Mouse (Mus musculus): ENCODE results near the gene Ecpas.

The Ecpas gene

DNA sequence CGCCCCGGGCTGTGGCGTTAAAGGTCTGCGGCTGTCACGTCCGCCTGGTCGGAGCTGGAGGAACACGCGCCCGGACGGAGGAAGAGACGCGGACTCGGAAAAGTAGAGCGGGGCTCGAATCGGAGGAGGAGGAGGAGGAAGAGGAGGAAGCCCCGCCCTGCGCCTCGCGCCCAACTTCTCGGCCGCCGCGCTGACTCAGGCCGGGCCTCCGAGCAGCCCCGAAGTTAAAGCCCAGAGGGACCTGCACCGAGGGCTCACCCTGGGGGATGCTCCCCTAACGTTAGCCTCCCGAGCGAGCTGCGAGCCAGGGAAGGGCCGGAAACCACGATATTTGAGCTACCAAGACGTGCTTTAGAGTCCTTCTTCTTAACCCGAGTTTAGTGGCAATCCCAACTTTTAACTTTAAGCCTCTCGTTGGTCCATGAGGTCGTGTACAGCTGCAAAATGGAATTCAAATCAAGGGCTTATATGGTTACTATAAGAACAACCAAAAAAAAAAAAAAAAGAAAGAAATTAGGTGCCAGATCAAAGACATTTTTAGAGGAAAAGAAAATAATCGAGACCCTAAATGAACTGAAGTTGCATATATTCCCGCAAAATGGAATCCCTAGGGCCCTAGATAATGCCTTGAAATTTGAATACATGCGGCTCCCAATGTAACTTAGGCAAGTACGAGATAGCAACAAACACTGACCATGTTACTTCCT, at the start of gene Ecpas:
Ecpas (minus strand) TSS at position 121 of the 707 bp plus-strand sequence.
- DNase-seq (ENCODE audit: low read depth, low spot score), result peak; percentile 92

DNA sequence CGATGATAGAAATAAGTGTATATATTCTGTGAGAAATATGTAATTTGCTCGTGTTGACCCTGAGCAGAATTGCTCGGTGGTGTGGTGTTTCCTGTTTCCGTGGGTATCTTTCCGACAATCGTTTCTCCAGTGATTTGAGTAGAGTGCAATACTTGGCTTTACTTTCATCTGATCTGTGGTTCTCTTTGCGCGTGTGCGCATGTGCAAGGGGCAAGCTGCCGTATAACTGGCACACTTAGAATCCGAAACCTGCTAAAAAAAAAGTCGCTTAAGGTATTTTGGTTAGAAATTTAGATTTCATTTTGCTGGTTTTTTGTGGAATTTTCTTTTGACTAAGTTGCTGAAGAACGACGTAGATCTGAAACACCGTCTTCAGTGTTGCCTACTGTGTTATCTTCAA, 49.2 kb upstream of the Ecpas start:
- DNase-seq (ENCODE audit: low read depth, low spot score), result no peak

DNA sequence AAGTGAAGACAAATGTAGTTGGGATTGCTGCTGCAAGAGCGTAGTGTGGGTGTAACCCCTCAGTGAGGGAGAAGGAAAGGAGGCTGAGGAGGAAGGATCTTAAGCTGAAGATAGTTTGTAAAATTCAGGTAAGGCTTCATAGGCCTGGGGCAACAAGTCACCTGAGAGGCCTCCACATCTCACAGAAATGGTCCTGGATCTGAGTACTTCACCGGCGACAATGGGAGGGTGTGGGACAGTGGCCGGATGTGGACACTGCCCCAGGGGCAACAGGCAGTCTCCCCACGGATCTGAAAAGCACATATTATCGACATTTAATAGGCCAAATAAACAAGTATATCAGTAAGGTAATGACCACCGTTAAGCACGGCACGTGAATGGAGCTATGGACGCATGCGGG, 40.1 kb upstream of the Ecpas start:
- no peak for DNase-seq (ENCODE audit: low read depth, low spot score)

DNA sequence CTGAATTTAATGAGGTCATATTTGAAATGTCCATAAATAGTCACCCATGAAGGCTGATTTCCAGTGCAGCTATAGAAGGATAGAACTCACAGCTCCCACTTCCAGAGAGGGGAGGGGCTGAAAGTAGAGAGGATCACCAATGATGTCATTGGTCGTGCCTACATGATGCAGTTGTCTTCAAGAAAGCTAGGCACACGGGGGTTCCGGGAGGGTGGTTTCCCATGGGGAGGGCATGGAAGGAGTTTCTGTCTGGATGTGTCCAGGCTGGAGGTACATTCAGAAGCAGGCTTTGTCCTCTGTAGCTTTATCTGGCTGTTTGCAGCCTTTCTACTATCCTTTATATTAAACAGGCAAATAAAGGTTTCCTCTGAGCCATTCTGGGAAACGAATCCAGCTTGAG, 35.8 kb upstream of the Ecpas start:
- DNase-seq (ENCODE audit: low read depth, low spot score), result no peak

DNA sequence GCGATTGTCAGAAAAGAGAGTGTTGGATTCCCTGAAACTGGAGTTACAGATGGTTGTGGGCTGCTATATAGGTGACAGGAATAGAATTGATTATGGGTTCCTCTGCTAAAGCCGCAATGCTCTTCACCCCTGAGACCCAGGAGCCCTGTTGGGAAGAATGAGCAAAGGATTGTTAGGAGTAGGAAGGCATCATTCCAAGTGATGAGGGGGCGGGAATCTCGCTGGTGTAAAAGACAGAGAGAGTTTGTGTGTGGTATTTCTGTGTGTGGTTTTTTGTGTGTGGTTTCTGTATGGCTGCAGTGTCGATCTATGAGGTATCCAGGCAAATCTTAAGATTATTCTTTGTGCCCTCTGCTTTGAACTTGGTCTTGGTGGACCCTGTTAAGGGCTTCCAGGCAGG, 32.1 kb upstream of the Ecpas start:
- no peak for DNase-seq (ENCODE audit: low read depth, low spot score)

DNA sequence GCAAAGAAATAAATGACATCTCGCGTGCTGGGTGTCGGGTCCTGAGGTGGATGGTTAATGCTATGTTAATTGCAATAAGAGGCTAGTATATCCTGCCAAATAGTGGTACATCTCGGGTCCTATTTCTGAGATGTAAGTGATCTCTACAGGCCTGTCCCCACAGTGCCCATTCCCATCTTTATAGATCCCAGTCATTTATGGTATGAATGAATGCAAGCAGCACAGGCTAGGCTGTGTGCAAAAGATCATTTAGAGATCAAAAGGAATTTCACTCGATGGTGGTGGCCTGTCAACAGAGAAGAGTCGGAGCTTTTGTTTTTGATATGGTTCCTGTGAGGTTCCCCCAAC, 31.6 kb upstream of the Ecpas start:
- no peak for DNase-seq (ENCODE audit: low read depth, low spot score)

DNA sequence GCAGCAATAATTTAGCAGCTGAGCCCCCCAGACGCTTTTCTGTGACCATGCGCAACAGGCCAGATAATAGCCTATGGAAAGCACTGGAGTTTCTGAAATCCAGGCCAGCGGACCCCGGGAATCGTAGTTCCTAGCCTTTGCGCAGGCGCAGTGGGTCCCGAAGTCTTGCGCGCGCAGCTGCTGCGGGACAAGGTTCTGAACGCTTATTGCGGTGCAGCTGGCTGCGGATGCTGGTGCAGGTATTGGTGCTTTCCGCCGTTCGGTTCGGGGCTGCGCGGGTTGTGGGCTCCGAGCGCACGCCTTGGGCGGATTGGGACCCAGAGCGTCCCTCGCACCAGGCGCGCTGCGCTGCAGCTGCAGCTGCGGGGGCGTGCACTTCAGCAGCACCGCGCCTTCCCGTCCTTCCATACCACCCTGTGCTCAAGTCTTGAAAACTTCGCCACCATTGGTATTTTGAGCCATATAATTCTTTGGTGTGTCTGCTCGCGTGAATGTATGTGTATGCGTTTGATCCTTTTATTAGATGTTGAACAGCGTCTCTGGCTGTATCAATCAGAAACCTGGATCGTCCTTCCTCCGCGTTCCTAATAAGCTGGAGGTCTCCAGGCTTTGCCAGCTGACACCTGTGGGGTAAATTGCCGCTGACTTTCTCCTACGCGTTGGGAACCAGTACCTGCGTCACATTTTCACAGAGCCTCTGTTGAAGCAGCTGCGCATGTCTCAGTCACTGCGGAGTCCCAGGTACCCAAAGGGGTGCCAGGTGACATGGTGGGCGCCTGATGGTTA, 31.1 kb upstream of the Ecpas start, which contains the start of gene Zkscan16:
Zkscan16 (plus strand) TSS at position 209 of the 786 bp plus-strand sequence.
- no peak for DNase-seq (ENCODE audit: low read depth, low spot score)

DNA sequence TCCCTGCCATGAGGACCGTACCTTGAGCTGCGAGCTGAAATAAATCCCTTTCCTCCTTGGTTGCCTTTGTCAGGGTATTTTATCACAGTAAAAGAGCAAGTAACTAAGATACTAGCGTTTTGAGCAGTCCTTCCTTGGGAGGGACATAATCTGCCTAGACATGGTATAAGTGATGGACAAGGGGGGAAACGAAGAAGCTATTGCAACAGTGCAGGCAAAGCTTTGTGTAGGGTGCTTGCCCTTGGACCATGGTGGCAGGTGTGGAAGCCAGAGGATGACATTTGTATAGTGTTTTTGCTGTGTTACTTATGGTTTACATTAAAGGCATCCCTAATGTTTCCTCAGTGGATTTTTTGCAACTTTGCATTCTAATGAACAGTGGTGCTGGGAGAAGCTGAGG, 30.4 kb upstream of the Ecpas start:
- no peak for DNase-seq (ENCODE audit: low read depth, low spot score)

DNA sequence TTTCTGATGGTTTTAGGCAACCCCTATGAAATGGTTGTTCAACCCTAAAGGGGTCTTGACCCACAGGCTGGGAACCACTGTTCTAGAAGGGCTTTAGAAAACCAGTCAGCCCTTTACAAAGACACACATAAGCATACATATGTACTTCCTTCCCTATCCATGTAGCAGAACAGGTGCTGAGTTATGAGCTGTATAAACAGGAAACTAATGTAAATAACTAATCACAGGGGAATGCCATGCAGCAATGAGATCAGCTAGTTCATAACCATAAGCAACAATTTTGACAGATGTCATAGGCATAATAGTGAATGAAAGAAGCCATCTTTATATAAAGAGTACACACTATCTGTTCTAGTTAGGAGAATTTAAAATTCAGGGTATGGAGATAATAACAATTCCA, 29.1 kb upstream of the Ecpas start:
- peak; percentile 36 for DNase-seq (ENCODE audit: low read depth, low spot score)

DNA sequence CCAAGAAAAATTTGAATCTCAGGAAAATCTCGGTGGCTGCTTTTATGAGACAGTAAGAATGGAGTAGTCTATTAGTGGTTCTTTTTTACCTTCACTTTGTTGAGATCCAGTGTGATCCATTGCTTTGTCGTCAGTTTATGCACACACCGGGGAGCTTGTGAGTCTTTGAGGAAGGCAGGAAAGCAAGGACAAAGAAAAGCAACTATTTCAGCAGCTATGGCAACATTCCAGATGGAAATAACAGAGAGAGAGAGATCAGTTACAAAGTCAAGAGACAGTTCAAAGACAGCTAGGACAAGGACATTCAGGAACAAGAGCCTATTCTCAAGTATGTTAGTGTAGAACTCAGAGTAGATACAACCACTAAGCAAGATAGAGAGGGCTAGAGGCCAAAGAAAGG, 23.3 kb upstream of the Ecpas start:
- DNase-seq (ENCODE audit: low read depth, low spot score), result no peak

DNA sequence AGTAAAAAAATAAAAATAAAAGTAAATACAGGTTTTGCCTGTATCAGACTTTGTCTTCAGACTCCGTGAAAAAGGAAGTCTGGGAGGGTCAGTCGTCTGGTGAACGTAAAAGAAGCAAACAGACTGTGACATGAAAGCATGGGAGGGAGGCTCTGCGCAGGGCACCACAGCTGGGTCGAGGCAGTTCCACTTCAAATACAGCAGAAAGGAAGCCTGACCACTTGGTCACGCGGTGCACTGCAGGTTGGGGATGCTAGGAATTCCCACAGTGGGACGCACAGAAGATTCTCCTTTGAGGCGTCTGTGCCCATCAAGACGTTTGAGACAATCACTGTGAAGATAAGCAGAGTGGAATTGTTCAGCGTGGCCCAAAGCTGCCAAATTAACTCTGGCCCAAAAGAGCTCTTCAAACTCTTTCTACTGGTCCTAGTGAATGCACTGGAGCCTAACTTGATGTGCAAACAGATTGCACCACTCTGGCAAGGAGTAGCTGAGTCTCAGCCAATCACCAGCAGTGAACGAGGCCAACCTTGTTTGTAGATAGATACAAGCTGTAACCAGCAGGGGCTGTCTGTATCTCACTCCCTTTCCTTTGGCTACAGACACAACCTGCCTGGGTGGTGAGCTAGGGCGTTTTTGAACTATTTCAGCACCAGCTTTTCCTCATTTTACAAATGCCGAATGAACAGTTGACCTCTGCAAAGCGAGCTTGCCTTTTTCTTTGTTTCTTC, 22.4 kb upstream of the Ecpas start:
- DNase-seq (ENCODE audit: low read depth, low spot score), result peak; percentile 30

DNA sequence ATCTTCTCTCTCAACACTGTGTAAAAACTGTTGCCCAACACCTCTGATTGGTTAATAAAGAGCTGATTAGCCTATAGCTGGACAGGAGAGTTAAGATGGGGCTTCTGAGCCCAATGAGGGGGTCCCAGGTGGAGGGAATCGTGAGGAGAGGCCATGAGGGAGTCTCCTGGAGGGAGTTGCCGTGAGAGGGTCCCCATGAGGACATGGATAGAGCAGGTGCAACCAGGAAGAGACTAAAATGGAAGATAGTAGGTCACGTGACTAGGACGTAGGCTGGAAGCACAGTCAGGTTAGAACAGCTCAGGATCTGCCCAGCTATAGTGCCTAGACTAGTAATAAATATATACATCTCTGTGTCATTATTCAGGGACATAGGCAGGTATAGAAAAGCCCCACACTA, 21.8 kb upstream of the Ecpas start:
- DNase-seq (ENCODE audit: low read depth, low spot score), result no peak

DNA sequence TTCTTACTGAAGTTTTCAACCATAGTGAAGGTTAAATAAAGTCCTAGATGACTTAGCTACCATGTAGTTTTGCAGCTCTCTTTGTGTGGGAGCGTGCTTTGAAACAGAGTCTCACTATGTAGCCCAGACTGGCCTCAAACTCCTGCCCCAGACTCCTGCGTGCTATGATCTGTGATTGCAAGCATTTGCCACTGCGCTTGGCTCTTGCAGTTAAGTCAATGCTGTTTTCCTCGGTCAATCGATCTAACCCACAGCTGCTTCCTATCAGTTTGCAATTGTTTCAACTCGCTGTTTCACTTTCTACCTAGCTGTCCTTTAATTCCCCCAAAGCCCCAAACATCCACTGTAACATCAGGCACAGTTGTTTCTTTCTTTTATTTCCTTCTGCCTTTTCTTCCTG, 20.0 kb upstream of the Ecpas start:
- DNase-seq (ENCODE audit: low read depth, low spot score), result no peak

DNA sequence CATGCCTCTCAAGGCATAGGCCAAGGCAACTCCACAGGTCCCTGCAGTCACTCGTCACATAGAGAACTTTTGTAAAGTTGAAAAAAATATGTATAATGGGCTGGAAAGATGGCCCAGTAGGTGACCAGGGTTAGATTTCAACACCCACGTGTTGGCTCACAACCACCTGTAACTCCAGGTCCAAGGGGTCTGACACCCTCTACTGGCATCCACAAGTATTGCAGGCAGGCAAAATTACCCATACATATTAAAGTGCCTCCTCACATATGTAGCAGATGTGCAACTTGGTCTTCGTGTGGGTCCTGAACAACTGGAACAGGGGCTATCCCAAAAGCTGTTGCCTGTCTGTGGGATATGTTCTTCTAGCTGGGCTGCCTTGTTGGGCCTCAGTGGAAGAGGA, 15.1 kb upstream of the Ecpas start:
- no peak for DNase-seq (ENCODE audit: low read depth, low spot score)

DNA sequence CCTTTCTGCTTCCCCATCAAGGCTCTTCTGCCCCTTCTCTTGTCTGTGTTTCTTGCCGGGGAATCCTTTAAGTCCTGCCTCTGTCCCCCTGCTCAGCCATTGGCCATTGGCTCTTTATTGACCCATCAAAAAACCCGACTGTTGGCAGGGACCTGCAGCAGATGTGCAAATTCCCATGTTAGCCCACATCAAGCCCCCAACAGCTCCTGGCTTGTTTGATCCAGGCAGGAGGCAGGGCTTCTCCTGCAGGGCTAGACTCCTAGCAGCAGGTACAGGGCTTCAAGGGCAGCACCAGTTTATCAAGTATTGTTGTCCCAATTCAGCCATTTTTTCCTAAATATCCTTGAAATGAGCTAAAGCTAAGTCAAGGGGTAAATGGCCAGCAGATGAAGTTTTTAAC, 13.6 kb upstream of the Ecpas start:
- no peak for DNase-seq (ENCODE audit: low read depth, low spot score)

DNA sequence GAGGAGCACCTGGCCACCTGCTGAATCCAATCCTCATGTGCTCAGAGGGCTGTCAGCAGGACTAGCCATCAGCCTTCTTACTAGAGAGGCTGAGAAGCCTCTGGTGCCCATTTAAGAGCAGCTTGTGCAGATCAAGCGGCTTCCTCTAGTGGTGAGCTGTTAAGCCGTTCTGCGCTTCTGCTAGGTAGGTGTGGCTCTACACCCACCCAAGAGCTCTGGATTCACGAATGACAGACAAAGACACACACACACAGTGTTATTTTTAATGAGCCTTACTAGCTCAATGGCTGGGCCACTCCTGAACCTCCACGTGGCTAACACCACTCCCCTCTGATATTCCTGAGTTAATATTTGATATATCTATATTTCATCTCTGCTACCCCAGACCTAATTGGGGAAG, 13.1 kb upstream of the Ecpas start:
- DNase-seq (ENCODE audit: low read depth, low spot score), result peak; percentile 47

DNA sequence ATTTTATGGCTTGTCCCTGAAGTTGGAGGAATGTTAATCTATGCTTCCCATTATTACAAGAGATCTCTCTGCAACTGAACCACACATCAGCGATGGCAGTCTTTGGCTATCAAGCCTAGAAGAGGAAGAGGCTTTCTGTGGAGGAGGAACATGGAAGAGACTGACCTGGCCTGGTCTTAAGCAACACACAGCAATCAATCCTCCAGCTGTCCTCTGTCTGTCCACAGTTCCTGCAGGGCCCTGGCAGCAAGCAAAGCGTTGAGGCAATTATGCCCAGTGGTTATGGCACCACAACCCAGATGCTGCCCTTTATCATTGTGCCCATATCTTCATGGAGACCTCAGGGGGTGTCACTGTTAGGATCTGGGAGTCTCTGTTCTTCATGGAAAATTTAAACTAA, 11.4 kb upstream of the Ecpas start:
- DNase-seq (ENCODE audit: low read depth, low spot score), result no peak

DNA sequence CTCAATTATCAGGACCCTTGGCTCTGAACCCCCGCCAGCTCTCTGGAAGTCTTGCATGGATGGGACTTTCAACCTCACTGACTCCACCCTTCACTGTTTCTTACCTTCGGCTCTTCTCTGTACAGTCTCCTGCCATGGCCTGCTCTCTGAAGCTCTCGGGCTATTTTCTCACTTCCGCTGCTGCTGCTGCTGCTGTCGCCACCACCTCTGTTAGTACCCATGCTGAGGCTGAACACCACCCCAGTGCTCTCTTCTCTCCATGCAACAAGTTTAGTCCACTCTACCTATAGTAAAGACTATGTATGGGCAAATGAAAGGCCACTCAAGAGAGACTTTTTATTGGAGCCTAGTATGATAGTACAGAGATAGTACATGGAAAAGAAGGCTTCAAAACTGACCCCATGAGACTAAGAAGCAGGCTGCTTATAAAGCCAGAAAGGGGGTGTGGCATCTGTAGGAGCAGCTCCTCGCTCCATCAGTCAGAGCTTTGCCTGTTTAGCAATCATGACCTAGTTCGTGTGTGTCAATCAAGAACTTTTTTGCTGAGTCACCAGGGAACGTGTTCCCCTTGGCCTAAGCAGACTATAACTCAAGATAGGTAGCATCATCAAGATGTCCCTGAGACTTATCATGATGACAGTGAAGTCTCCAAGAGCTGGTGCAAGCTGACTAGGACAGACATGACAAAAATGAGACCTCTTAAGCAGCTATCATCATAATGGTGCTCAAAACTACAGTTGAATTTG, 2.7 kb upstream of the Ecpas start:
- peak; percentile 92 for DNase-seq (ENCODE audit: low read depth, low spot score)

DNA sequence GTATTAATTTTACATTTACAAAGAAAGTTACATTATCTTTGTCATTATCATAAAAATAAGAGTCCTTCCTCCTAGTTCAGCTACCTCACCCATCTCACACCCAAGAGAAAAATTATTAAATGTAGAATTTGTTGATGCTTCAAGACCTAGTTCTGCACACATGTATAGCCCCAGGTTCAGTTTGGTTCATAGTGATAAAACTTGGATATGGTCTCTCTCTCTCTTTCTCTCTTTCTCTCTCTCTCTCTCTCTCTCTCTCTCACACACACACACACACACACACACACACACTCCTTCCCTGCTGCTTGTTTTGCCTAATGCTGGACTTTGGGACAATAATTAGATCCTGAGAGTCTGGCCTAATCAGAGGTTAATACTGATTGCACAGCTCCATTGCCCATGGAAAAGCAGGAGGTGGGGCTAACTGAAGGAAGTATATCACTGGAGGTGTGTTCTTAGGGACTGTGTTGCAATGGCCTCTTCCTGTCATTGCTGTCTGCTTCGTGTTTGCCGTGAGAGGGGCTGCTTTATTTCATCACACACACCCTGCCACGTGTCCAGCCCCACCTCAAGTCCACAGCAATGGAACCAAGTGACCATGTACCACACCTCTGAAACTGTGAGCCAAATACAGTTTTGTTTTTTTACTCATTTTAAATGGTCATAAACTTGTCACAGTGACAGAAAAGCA, 932 bp upstream of the Ecpas start:
- DNase-seq (ENCODE audit: low read depth, low spot score), result peak; percentile 86

DNA sequence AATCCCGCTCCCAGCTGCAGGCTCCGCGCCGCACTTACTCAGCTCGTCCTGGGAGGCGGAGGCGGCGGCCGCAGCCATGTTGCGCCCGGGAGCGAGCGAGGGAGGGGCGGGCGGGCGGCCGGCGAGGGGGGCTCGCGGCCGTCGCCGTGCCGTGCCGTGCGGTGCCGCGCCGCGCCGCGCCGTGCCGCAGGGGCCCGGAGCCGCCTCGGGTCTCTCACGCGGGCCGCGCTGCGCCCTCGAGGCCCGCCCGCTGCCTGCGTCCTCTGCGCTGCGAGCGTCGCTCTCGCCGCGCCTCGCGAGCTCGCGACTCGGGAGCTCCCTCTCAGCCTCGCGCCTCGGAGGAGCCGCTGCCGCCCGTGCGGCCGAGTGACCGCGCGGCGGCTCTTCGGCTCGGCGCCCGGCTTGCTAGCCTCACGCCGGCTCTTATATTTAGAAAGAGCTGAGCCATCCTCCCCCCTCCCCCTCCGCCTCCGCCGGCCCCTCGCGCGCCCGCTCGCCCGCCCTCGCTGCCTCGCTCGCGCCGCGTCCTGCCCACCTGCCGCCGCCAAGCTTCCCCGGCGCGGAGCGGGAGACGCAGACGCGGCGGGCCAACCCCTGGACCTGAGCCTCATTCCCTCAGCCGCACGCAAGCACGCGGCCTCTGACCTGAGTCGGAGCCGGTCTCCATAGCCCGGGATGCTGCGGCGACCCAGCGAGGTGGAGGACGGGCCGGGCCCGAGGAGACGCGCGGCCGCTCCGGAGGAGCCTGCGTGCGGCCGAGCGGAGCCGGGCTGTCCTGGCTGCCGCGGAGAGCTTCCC, 519 bp downstream of the Ecpas start:
- no peak for DNase-seq (ENCODE audit: low read depth, low spot score)

Data from A20 (cell line).